Comparison of ENCODE assay signal across 14 mouse cellular contexts in the genomic region with DNA sequence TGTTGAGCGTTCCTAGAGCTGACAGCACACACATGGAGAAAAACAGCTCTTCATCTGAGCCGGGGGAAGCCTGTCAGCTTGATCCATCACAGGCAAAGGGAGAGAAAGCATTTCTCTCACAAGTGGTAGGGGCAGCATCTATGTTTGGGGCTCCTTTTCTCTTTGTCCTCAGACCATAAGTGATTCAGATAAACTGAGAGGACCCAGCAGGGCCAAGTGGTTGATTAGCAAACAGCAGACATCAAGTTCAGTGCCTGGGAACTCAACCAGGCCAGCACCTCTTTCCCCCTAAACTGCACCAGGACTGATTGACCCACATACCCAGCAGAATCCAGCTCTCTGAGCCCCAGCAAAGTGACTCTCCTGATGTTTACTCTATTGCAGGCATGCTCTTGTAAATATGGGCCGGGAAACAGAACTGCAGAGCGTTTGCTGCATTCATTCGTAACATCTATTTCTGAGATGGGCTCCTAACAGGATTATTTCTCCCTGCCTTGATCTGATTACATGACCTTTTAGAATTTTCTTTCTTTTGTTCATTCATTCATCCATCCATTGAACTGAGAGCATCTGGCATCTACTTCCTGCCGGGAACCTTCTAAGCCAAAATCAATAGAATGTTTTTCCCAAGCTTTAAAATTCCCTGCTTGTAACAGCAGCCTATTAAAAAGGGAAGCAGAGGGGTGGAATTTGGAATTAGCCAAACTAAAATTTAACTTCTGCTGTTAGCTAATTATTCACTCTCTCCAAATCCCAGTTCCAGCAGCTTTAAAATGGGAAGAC. TPM values are rescaled to one million over a fixed set of nuclear protein-coding genes. Genes with fewer than 3 reads are reported as not detected.
DNase-seq lines count a peak whose midpoint lies in the region; ATAC-seq and TF ChIP-seq lines count a peak whose summit lies in the region.
"Had no signal": no experiment of that assay in that cellular context is flagged by ENCODE, and none has a peak within 500 bp of the region (broad histone marks: within the 10 kb centered on the region; RNA-seq: fewer than 3 reads in every experiment).

No protein-coding gene starts in this region.

- ATAC-seq in forebrain, embryonic 13.5 days: peak; percentile 36; the same call in 1 of the 2 replicates

- H3K27ac ChIP-seq in kidney, adult 2 months (ENCODE audit: insufficient read depth, low read depth, low read length): no peak overlapping the region
- peak overlapping the region; percentile 31; the same call in 1 of the 2 replicates for H3K27ac ChIP-seq in forebrain, embryonic 13.5 days
- H3K27ac ChIP-seq in midbrain, embryonic 10.5 days (replicated peaks): peak overlapping the region; percentile 84

- H3K9ac ChIP-seq in forebrain, embryonic 13.5 days: no peak overlapping the region
- H3K9ac ChIP-seq: limb, embryonic 12.5 days had no signal

- H3K36me3 ChIP-seq in kidney, adult 2 months (ENCODE audit: control insufficient read depth, insufficient read depth, low read length): no peaks in the 10 kb centered on the region
- H3K36me3 ChIP-seq in forebrain, embryonic 13.5 days (ENCODE audit: poor library complexity, severe bottlenecking): no peaks in the 10 kb centered on the region
- H3K36me3 ChIP-seq in midbrain, embryonic 10.5 days: no peaks in the 10 kb centered on the region
- H3K36me3 ChIP-seq: limb, embryonic 12.5 days had no signal

- TF ChIP-seq POLR2A in kidney, adult 2 months (IDR thresholded peaks at IDR 0.05; ENCODE audit: low read depth, low read length): no peak

- whole genome bisulfite sequencing in kidney, adult 2 months: 32% methylated on average over 6 of the region's 6 CpGs
- 11% methylated on average over 6 of the region's 6 CpGs for WGBS in forebrain, embryonic 13.5 days
- 30% methylated on average over 6 of the region's 6 CpGs for WGBS in midbrain, embryonic 10.5 days

- H3K4me1 ChIP-seq in kidney, adult 2 months (ENCODE audit: control insufficient read depth, insufficient read depth, low read length): peaks cover 5% of the 10 kb centered on the region; the same call in 1 of the 2 replicates
- H3K4me1 ChIP-seq in forebrain, embryonic 13.5 days: peaks cover 34% of the 10 kb centered on the region
- peaks cover 63% of the 10 kb centered on the region for H3K4me1 ChIP-seq in midbrain, embryonic 10.5 days

- no peak for TF ChIP-seq CTCF in kidney, adult 2 months (conservative IDR thresholded peaks at IDR 0.05; ENCODE audit: insufficient read depth, insufficient read length, low read depth, low read length)

- no peaks in the 10 kb centered on the region for H3K9me3 ChIP-seq in forebrain, embryonic 13.5 days (replicated peaks)
- H3K9me3 ChIP-seq in midbrain, embryonic 10.5 days (replicated peaks): no peaks in the 10 kb centered on the region

- no peak overlapping the region for H3K4me2 ChIP-seq in forebrain, embryonic 13.5 days

- peak; percentile 59 for DNase-seq in kidney, adult 2 months
- no peak for DNase-seq in kidney, adult 11 months
- DNase-seq in Muller cell, postnatal 12 days (ENCODE audit: inconsistent ontology term): peak; percentile 50
- DNase-seq in midbrain, embryonic 10.5 days (ENCODE audit: low spot score): peak; percentile 53
- DNase-seq in embryo, embryonic 9.5 days (ENCODE audit: extremely low spot score): no peak
- no peak for DNase-seq in adrenal gland, postnatal 10 days
- no peak for DNase-seq in spleen, postnatal 36 days (ENCODE audit: low spot score in 2 of 2)
- DNase-seq: cerebellum, adult 18-20 months; heart, postnatal 36 days had no signal

- no peak overlapping the region for H3K4me3 ChIP-seq in kidney, adult 2 months (ENCODE audit: insufficient read depth, low read depth, low read length)
- H3K4me3 ChIP-seq in forebrain, embryonic 13.5 days: no peak overlapping the region
- peak overlapping the region; percentile 14; the same call in 1 of the 2 replicates for H3K4me3 ChIP-seq in midbrain, embryonic 10.5 days
- H3K4me3 ChIP-seq: erythroblast, embryonic 14.5 days; limb, embryonic 12.5 days; megakaryocyte, embryonic 14.5 days had no signal

- no peaks in the 10 kb centered on the region for H3K27me3 ChIP-seq in kidney, adult 2 months (replicated peaks; ENCODE audit: control insufficient read depth, insufficient read depth, low read length)
- 0 out of 2 replicates have a peak, but pooled peaks cover 3% of the 10 kb centered on the region for H3K27me3 ChIP-seq in forebrain, embryonic 13.5 days
- H3K27me3 ChIP-seq in midbrain, embryonic 10.5 days (ENCODE audit: low read depth, poor library complexity, severe bottlenecking): peaks cover 12% of the 10 kb centered on the region; the same call in 1 of the 2 replicates
- H3K27me3 ChIP-seq: CH12.LX; limb, embryonic 12.5 days had no signal

RNA-seq across cellular contexts. Expression of gene Fam163a, which starts 21.5 kb away (rescaled TPM):
- 5.7 and 6.9 TPM in 2 replicates for polyA plus RNA-seq in kidney, adult 2 months (2012; rRNA removed)
- 2.1 and 2.2 TPM in 2 replicates for polyA plus RNA-seq in forebrain, embryonic 13.5 days (2015; fragmentation: Nextera tagmentation; extraction: Ambion mirVana)
- polyA plus RNA-seq in midbrain, embryonic 10.5 days (2016; fragmentation: Nextera tagmentation; extraction: Ambion mirVana): 4.5 and 7.2 TPM in 2 replicates
- total RNA-seq in adrenal gland, postnatal 10 days (2021): 10 to 100 TPM; 10.4 to 14.3 TPM
- total RNA-seq: CH12.LX had no signal

Comparison
In these comparisons a context has a peak if more than half of its experiments do, and no peak if none do; other contexts are left out.
1. DNase-seq: peak in kidney, adult 2 months (single experiment), Muller cell, postnatal 12 days (single experiment) and midbrain, embryonic 10.5 days (single experiment); none in kidney, adult 11 months (single experiment), embryo, embryonic 9.5 days (single experiment), adrenal gland, postnatal 10 days (single experiment) and spleen, postnatal 36 days (0 of 2).